Mouse (Mus musculus) C2C12 (cell line): ENCODE measurements at regions not wholly inside any gene's neighbourhood (a gene's known extent, or its start where the extent isn't known, plus 50 kb on each side); places are given as distances from the start of the nearest gene placed in this dataset.

Experiments
- H3K27me3 ChIP-seq: one replicate; pipeline ENCODE4 v1.6.1; 2011; ENCODE audit not compliant: control insufficient read depth, insufficient read depth, insufficient read length
- H3K36me3 ChIP-seq: one replicate; pipeline ENCODE4 v1.6.1; 2011; ENCODE audit not compliant: control insufficient read depth, insufficient read depth
- H3K4me3 ChIP-seq: one replicate; pipeline ENCODE4 v1.5.1; 2011; ENCODE audit warnings: mild to moderate bottlenecking, control low read depth; ENCODE audit not compliant: poor library complexity, insufficient read depth, severe bottlenecking
- H3K79me2 ChIP-seq: one replicate; pipeline ENCODE4 v1.6.1; 2011; ENCODE audit not compliant: control insufficient read depth, insufficient read depth
- H3K79me3 ChIP-seq: one replicate; pipeline ENCODE4 v1.6.1; 2011; ENCODE audit warnings: low read depth, control low read depth
- H3ac ChIP-seq: one replicate; pipeline ENCODE3; 2011; ENCODE audit warnings: low read depth; ENCODE audit not compliant: control insufficient read depth, insufficient read length
- CEBPB ChIP-seq: IDR thresholded peaks from one replicate; pipeline ENCODE4 v1.6.1; 2011; ENCODE audit warnings: low read depth, mild to moderate bottlenecking, control low read depth, moderate library complexity
- CTCF ChIP-seq: IDR thresholded peaks from one replicate; pipeline ENCODE4 v1.5.1; 2011; ENCODE audit not compliant: control insufficient read depth, insufficient read depth, insufficient read length
- FOSL1 ChIP-seq: IDR thresholded peaks from one replicate; pipeline ENCODE4 v1.8.0; 2011; ENCODE audit warnings: mild to moderate bottlenecking, low read length; ENCODE audit not compliant: poor library complexity, insufficient read depth, severe bottlenecking
- MAX ChIP-seq: IDR thresholded peaks from one replicate; pipeline ENCODE4 v1.6.1; 2011; ENCODE audit warnings: mild to moderate bottlenecking, control low read depth
- MYOD1 ChIP-seq: IDR thresholded peaks from one replicate; pipeline ENCODE4 v1.6.1; 2011; ENCODE audit warnings: low read depth; ENCODE audit not compliant: control insufficient read depth, insufficient read length
- MYOG ChIP-seq: IDR thresholded peaks from one replicate; pipeline ENCODE4 v1.6.1; 2011; ENCODE audit not compliant: control insufficient read depth, insufficient read length; ENCODE audit errors: extremely low read depth
- USF1 ChIP-seq: IDR thresholded peaks from one replicate; pipeline ENCODE4 v1.6.1; 2011; ENCODE audit warnings: low read depth, mild to moderate bottlenecking, control low read depth, moderate library complexity

DNA sequence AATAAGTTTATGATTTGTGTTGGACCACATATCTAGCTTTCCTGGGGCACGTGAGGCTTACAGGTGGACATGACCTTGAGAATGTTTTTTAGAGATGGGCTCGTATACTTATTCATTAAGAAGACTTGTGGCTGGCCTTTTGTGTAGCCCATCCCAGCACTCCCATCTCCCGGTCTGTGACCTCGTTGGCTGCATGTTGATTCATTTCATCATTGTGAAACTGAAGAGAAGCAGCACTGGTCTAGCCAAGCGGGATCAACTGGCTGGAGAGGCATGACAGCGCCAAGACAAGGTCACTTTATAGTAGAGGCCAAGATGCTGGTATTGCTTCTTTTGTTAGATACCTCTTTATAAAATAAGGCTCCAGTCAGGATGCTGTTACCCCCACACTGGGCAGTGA is 236.0 kb downstream of the Ttll7 start:
- Histone ChIP-seq H3K4me3 (no peak overlapping the region), H3K79me3 (no peaks in the 10 kb centered on the region), H3ac (no peak overlapping the region), H3K27me3 (no peaks in the 10 kb centered on the region), H3K36me3 (no peaks in the 10 kb centered on the region), H3K79me2 (no peaks in the 10 kb centered on the region)
- TF ChIP-seq CEBPB: no peak
- no peak for TF ChIP-seq MAX
- TF ChIP-seq USF1: no peak
- no peak for TF ChIP-seq FOSL1
- TF ChIP-seq CTCF: no peak
- no peak for TF ChIP-seq MYOD1
- TF ChIP-seq MYOG: no peak

DNA sequence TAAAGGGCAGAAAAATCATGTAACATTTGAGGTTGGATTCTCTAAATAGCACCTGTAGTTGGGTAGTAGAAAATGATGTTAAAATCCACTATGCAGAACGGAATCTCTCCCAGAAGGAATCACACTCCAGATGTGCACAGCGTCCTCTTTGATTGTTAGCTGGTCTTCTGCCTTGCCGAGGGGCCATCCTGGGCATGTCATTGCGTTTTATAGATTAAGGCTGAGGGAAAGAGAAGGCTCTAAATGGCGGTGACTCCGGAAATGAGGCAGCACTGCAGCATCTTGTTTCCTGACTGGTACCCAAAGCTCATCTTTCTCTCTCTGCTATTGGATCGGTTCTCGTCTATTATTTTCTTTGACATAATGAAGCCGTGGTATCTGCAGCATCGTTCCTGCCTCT is 237.5 kb downstream of the Ttll7 start:
- TF ChIP-seq MYOD1 (no peak), MYOG (no peak), CEBPB (no peak), CTCF (no peak), MAX (no peak), FOSL1 (no peak), USF1 (no peak)
- Histone ChIP-seq H3ac (no peak overlapping the region), H3K79me2 (no peaks in the 10 kb centered on the region)

GRCm38 (mm10) chr3:147092188-147093075 is 240.3 kb downstream of the Ttll7 start:
- no peaks in the 10 kb centered on the region for H3K27me3 ChIP-seq
- TF ChIP-seq MAX (no peak), CEBPB (no peak), FOSL1 (no peak), MYOD1 (no peak), CTCF (no peak), USF1 (no peak), MYOG (no peak)
- no peak overlapping the region for H3K4me3 ChIP-seq
- H3ac ChIP-seq: no peak overlapping the region
- H3K79me3 ChIP-seq: no peaks in the 10 kb centered on the region
- H3K36me3 ChIP-seq: no peaks in the 10 kb centered on the region
- H3K79me2 ChIP-seq: no peaks in the 10 kb centered on the region

More for the DNA sequence above, 237.5 kb downstream of the Ttll7 start:
- Histone ChIP-seq H3K36me3 (no peaks in the 10 kb centered on the region), H3K4me3 (no peak overlapping the region), H3K79me3 (no peaks in the 10 kb centered on the region), H3K27me3 (no peaks in the 10 kb centered on the region)

GRCm38 (mm10) chr3:147093076-147093380 is 240.9 kb downstream of the Ttll7 start:
- no peak for TF ChIP-seq MYOG
- H3K36me3 ChIP-seq: no peaks in the 10 kb centered on the region
- H3K4me3 ChIP-seq: no peak overlapping the region
- no peaks in the 10 kb centered on the region for H3K79me3 ChIP-seq
- H3K27me3 ChIP-seq: no peaks in the 10 kb centered on the region
- no peaks in the 10 kb centered on the region for H3K79me2 ChIP-seq
- no peak overlapping the region for H3ac ChIP-seq

DNA sequence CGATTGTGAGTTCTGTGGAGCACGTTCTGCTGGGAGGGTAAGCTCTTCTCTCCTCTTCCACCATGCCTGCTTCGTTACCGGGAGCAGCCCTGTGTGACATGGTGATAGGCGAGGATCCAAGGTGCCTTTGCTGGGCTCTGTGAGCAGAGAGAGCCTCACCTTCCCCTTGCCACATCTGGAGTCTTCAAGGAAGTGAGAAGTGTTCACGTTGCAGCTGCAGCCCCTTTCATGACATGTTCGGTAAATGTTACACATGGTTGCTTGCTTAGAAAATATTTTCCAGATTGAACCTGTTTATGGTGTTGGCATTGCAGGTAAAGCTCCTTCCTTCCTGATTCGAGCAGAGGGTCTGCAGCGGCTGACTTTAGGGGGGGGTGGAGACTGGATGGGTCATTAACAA is 244.0 kb downstream of the Ttll7 start:
- Histone ChIP-seq H3K27me3 (no peaks in the 10 kb centered on the region), H3K79me3 (no peaks in the 10 kb centered on the region), H3K79me2 (no peaks in the 10 kb centered on the region), H3K4me3 (no peak overlapping the region), H3ac (no peak overlapping the region), H3K36me3 (no peaks in the 10 kb centered on the region)
- TF ChIP-seq CTCF (no peak), MYOD1 (no peak), USF1 (no peak), CEBPB (no peak), FOSL1 (no peak), MYOG (no peak), MAX (no peak)

DNA sequence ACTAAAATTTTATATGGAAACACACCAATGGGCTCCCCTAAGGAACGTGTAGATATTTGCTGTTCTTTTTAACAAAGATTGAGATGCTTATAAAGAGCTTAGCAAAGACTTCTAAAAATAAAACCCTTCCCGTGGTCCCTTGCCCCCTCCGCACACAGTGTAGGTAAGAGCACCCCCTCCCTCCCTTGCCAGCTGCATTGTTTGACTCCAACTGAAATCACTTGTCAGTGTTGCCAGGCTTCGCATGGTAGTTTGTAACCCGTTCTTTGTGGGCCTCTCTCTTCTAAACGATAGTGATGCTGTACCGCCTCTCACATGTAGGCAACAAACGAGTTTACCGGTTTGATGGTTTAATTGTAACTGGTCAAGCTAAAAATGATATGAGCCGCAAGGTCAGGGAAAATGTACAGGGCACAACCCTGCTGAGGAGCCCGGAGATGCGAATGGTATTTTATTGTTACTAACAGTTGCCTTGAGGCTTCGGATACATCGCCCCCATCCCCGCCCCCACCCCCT is 246.0 kb downstream of the Ttll7 start:
- Histone ChIP-seq H3ac (no peak overlapping the region), H3K27me3 (no peaks in the 10 kb centered on the region), H3K4me3 (no peak overlapping the region), H3K79me3 (no peaks in the 10 kb centered on the region), H3K79me2 (no peaks in the 10 kb centered on the region), H3K36me3 (no peaks in the 10 kb centered on the region)
- TF ChIP-seq USF1: no peak
- no peak for TF ChIP-seq FOSL1
- TF ChIP-seq CTCF: no peak
- no peak for TF ChIP-seq CEBPB
- TF ChIP-seq MAX: no peak
- TF ChIP-seq MYOD1: no peak
- no peak for TF ChIP-seq MYOG
